Mouse (Mus musculus) cerebellum, postnatal 10 days (tissue): ENCODE results near the gene Omg.

Experiments
- DNase-seq, 2 experiments: peaks; one replicate each; pipeline ENCODE4 v3.0.0; 2021; ENCODE audit warnings: mixed read lengths in 2 of 2

The Omg gene

DNA sequence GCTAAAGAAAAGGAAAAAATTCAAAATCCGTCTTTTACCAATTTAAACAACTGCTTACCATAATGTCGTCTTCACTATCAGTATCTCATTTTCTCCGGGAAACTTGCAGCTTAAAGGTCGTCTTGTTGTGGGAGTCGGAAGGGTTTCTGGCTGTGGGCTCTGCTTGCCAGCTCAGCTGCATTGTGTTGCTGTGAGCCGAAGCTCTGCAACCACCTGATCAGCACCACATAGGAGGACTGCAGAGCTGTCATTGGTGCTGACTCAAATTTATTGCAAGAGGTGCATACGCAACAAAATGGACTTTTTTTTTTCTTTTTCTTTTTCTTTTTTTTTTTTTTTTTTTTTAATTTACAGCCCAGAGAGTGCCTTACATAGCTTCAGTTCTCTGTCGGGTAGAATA lies at the start of gene Omg:
TSS of gene Omg (minus strand) at position 240 of the 400 bp plus-strand sequence.
- DNase-seq = peak; percentile 15 to 28

DNA sequence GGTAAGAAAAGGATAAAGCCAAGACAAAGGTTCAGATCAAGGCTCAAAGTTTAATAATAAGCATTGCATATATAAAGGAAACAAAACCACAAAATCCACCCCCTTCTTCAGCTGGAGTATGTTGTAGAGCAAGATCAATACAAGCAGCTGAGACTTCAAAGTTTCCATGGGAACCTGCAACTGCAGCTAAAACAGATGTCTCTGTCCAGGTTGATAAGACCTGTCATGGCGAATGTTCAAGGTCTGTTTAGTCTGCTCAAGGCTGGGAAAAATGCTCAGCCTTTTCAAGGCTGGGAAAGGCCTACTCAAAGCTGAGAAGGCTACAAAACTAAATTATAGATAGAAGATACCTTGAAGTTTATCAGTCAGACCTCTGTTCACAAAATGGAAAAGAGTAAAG lies 48.7 kb upstream of the Omg start:
- DNase-seq = no peak

DNA sequence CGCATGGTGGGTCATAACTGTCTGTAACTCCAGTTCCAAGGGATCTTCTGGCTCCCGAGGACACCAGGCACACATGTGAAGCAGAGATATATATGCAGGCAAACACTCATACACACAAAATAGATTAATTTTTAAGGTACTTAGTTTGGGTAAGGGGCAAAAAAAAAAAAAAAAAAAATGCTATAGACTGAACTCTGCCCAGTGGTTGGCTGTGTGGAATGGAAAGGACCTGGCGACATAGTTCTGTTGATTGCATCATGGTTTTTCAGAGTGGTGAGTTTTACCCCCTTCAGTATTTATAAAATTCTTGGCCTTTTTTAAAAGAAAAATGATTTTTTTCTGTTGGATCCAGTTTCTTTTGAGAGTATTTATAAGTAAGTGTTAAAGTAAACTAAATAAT lies 32.4 kb upstream of the Omg start:
- no peak for DNase-seq

DNA sequence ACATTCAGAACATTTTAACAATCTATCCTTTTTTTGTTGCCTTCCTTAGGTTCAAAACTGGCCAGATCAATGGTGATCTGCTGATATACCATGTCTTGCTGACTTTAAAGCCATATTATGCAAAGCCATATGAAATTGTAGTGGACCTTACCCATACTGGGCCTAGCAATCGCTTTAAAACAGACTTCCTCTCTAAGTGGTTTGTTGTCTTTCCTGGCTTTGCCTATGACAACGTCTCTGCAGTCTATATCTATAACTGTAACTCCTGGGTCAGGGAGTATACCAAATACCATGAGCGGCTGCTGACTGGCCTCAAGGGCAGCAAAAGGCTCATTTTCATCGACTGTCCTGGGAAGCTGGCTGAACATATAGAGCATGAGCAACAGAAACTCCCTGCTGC lies 31.7 kb upstream of the Omg start:
- DNase-seq = no peak

DNA sequence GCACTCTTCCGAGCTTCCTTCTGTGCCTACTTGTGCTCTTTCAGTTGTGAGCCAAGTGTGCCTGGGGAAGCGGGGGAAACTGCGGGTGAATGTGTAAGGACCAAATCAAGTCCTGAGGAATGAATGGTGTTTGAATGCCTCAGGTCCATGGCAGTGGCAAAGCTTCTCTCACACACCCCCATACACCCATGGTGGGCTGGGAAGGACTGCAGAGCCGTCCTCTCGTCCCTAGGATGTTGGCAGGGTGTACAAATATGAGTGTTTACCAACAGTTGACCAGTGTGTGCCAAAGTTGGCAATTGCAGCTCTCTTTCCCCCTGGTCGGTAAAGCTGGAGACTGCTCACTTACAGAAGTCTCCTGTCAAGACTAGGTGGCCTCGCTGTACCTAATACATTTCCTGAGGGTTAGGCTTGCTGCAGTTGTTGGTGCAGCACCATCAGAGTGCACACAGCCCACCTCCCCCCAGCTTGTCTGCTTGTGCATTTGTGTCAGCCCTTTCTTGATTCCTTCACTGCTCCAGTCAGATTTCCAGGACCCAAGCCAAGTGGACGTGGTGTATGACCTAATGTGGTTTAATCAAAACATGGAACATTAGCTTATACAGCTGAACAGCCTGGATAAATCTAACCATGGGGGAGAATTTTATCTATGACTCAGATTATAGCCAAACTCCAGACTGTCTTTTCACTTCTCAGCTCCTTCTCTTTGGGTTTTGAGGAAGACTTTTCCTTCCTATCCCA lies 30.2 kb upstream of the Omg start:
- peak; percentile 65 to 76 for DNase-seq

DNA sequence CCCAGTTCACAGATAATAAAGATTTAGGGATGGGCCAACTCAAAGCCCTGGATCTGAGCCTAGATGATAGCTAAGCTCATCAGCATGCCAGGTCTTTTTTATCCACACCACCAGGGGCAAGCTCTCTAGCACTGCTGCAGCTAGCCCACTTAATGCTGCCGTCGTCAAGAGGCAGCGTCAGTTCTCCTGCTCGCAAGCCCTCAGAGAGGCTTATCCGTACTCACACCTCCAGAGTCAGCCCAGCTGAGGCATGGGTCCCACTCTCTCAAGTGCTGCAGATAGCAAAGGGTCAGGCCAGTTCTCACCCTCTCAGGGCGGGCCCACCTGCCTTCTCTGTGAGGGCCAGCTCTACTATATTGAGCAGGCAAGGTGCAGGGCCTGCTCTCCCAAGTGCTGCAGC lies 29.4 kb upstream of the Omg start:
- DNase-seq = peak; percentile 18 to 24

DNA sequence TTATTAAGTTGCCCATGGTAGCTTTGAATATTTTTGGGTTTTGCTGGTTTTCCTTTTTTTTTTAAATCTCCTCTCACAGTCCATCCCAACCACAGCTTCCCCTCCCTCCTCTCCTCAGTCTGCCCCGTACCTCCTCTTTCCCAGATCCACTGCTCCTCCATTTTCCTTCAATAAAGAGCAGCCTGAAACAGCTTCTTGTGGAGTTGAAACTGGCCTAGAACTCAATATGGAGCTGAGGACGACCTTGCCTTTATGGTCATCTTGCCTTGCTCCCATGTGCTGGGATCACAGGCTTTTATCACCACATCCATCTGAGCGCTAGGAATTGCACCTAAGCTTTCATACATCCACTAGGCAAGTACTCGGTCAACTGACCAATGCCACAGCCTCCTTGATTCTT lies 27.6 kb upstream of the Omg start:
- DNase-seq = no peak

DNA sequence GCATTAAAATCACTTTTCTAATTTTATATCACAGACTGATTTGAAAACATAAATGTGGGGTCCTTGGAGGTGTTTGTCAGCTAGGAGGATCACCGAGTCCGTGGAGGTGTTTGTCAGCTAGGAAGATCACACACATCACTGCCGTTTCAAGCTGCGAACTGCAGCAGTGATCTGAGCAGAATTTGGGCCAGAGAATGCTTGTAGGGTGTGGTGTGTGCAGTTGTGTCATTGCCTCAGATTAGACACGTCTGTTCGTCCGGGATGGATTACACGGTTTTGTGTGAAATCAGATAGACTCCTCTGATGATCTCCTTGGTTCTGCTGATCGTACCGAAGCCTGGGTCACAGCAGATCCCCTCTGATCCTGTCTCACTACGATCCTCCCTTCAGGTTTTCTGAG lies 26.9 kb upstream of the Omg start:
- no peak for DNase-seq

DNA sequence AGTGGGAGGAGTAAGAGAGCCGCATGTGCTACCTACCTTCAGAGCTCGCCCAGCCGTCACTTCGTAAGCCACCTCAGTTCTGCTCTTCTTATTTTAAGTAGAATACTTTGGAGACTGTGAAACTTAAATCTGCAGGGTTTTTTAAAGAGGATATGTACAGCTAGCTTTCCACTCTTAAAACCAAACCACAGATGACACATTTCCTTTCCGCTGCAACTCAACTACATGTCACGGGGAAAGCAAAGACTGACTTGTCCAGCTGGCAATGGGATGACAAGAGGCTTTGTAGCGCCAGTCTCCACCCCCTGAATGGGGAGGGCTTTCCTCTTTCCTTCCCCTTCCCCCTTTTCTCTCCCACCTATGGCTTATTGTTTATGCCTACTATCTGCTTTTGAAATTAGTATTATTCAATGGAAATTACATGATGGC lies 26.5 kb upstream of the Omg start, which contains the start of the genes Evi2 and Evi2a:
TSS of gene Evi2 (minus strand) at position 257 of the 429 bp plus-strand sequence.
TSS of gene Evi2a (minus strand) at position 277 of the 429 bp plus-strand sequence.
- DNase-seq = no peak

DNA sequence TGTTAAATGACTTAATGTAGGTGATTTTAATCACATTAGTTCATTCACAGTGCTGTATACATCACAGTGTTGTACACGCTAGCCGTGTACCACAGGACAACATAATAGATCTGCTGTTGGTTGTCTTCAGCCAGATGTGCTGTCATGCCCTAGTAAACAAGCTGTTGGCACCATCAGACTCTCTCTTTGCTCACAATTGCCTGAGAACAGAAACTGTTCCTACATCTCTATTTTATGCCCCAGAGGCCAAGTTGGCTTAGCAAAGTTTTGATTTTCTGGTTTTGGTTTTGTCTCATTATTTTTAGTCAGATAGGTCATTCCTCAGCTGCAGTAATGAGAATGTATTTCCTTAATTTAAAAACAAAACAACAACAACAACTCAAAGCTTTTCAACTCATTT lies 25.9 kb upstream of the Omg start:
- no peak for DNase-seq

DNA sequence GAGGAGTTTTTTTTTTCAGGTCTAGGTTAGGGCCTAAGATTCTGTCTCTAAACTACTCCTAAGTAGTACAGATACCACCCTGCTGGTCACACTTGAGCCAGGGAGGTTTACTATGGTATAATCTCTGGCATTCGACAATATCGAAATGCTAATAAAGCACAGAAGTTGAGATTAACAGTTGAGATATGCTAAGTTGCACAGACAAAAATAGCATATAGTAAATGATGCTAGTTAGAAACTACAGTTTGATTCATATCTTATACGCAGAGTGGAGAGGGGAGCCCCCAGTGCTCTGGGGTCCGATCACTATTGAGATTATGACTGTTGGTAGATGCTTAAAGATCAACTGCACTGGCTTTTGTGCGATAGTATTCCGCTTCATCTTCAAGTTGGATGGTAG lies 25.3 kb upstream of the Omg start:
- DNase-seq = no peak

DNA sequence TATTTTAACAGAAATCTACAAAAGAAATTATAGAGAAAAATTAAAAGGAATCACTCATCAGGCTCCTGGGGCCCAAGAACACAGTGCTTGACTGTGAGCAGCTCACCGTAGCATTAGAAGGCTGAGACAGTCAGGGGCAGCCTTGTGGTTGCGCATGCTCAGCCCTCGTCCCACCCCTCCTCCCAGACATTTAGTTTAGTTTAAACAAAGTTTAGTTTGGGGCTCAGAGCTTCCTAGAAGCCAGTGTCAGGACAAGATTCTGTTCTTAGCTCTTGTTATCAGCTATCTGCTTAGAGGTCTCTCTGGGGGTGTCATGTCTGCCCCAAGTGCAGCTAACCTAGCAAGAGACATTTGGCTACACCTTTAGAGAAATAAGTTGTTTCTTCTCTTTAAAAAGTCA lies 24.7 kb upstream of the Omg start:
- no peak for DNase-seq

DNA sequence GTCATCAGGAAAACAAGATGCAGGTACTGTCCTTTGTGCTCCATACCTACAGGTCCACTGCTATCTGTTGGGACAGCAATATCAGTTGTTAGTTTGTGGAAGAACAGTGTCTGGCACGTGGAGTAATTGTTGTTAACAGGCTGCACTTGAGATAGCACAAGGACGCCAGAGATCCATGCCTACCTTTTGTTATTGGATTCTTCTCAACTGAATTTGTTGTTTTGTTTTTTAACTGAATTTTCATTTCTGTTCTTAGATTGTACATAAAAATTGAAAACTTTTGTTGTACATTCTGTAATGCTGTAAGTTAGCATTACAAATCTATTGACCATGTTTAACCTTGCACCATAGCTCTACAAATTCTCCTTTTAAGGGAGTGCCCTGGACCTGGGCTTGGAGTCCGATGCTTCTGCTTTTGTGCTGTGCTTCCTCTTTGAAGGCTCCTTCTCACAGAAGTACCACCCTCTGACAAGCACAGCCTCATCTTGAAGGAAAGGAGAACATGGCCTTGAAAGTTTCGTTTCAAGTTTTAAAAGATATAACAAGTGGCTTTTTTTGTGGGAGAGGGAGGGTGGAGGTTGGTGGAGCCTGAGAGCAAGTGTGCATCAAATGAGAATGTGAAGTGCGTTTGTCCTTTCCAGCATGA lies 24.0 kb upstream of the Omg start:
- DNase-seq = no peak

DNA sequence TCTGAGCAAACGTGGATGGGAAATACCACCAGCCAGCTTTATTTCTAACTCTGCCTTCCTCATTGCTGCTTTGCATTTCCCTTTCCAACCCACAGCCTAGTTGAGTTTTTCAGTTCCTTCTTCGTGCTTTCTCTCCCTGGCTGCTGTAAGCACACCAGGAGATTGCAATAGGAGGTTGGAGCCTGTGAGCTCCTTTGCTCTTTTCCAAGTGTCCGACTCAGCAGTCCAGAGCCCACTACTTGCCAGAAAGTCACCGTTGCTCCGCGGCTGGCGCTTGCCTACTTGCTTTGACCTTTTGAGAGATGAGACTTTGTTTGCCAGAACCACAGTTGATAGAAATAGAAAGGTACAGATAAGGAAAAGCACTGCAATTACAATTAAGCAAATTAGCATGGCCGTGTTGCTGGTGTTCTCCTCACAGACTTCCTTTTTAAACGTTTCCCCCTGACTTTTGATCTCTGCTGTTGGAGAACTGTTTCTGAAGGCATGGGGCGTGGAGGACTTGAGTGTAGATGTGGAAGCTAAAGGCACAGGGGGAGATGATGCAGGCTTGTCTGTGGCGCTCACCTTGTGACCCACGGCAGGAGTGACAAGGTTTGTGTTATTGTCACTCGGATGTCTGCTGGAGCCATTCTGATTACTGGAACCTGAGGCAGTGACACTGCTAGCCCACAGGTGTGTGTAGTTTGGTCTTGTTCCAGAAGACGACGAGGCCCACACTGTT lies 23.3 kb upstream of the Omg start:
- no peak for DNase-seq

DNA sequence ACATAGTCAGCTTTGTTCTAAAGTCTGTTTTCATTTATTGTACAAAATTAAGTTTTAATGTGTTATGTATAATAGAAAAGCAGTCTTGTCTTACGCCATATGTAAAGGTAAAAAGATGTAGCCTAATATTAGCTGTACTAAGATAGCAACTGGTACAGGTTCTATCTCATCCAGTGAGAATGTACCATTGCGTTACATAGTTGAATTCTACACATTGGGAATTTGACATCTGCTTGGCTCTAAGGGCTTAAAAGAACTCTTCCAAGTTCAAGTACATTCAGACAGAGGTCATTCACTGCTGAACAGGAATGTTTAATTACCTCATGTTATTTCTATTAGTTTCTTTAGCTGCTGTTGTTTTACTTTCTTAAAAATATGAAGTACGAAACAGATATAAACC lies 22.7 kb upstream of the Omg start:
- DNase-seq = no peak

DNA sequence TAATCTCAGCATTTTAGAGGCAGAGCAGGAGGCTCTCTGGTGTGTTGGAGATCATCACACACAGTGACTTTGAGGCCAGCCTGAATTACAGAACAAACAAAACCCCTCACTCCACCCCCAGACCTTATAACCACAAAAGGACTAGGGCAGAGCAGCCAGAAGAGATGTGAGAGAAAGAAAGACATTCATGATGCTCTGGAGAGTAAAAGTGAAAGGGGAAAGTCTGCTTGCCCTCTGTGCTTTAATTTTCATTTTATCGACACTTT lies 20.4 kb upstream of the Omg start:
- no peak for DNase-seq

DNA sequence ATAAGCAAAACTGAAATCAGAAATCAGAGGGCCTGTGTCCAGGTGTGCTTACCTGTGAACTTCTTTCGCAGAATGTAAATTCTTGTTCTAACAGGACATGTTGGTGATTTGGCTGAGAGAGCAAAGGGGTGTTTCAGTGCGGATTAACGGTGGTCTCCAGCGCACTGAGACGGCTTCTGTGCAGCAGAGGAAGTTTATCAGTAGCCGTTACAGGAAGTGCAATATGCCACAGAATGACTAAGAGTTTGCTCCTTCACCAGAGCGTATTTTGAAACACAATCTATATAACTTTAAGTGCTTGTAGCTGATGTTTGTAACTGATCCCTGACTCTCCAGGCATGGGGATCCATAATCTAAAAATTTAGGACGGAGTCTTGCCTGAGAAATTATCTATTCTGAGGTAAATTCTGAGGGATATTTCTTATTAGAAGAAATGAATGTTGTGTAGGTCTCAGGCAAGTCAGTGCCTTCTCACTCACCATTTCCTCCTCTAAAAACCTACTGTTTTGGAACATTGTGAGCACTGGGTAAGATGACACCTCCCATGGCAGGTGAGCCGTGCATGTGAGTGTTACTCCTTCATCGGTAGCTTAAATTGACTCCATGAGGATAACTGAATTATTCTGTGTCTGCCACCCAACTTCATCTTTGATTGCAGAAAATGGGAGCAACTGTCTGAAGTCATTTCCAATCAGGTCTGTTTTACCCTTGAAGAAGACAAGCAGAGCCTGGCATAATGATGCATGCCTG lies 19.9 kb upstream of the Omg start, which contains the start of gene Evi2b:
TSS of gene Evi2b (minus strand) at position 203 of the 750 bp plus-strand sequence.
- DNase-seq = no peak

DNA sequence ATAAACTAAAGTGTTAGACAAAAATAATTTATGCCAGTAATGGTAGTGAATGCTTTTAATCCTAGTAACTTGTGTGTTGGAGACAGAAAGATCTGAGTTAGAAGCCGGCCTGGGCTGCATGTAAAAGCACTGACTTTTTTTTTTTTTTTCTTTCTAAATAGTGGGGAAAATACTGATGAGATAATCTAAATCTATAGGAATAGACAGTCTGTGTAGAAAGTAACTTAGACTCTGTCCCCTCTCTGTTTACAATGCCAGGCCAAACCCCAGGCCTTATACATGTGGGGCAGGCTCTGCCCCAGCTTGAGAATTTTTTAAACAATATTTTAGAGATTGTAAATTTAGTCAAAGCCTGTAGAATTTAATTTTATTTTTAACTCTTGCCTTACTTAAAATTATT lies 19.1 kb upstream of the Omg start:
- no peak for DNase-seq

DNA sequence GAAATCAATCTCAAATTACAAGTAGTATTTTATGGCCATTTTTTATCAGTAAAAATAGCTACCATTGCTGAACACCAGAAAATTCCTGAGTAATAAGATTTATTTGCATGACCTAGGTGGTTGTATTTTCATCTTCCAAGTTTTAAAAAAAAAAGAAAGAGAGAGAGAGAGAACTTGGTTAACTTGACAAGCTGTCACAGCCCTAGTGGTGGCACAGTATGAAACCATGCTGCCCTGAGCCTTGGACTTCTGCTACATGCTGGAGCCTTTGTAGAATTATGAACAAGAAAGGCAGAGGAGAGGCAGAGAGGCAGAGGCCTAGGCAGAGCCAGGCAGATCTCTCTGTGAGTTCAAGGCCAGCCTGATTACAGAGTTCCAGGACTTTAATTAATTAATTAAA lies 18.0 kb upstream of the Omg start:
- DNase-seq = no peak

DNA sequence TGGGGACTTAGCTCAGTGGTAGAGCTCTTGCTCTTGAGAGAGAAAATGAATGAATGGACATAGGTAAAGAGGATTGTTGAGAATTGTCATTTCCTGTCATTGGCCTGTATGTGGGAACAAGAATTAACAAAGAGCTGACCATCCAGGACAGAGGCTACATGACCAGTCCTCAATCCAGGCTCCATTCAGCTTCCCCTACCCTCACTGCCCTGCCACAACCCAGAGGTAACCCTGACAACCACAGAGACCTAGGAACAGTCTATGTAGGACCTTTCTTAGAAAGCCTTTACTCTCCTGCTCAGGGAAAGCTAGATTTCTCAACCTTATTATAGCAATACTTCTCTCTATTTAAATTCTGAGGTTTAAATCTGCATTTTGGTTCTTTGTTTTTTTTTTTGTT lies 16.9 kb upstream of the Omg start:
- DNase-seq = no peak

DNA sequence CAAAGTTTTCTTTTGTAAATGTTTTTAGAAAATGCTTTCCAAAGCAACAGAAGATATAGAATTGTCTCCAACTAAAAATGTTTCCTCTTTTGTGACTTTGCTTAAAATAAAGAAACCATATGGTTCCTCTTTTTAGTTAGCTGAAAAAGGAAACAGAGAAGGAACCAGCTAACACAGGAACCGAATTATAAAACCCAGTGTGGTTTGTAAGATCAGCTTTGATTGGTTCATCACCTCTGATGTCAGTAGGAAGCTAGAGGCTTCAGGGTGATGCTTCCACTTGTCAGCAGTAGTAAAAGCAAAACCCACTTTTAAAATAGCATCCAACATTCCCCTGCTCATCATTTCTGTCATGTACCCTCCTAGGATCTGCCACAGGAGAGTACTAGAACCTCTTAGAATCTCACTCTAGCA lies 16.0 kb upstream of the Omg start:
- no peak for DNase-seq

DNA sequence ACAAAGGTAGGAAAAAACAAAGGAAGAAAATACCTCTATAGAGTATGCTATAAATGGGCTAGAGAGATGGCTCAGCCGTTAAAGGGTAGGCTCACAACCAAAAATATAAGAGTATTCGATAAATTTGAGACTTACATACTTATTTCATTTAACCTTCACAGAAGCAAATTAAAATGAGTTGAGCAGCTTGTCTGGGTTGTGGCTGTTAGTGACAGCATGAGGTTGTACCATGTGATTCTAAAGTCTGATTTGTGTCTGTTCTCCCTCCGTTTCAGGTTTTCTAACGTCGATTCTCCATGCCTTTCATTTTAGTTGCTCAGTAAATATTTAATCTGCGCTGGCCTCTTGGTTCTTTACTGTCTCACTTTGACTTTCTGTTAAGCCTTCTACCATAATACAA lies 15.4 kb upstream of the Omg start:
- no peak for DNase-seq

DNA sequence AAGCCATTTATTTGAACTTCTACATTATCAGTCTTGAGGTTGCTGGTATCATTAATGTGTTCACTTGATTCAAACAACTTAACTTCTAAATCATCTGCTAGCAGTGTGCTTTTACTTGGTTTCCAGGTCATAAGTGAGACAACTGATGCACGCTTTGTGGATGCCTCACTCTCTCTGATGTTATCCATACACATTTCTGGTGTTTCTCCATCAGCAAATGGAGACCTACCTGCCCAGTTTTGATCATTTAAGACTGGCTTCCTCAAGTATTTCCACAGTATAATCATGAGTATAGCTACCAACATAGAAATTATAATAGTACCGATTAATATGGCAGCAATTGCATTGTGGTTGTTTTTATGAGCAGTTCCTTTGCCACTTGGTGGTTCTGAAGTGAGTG lies 11.9 kb upstream of the Omg start:
- DNase-seq = no peak
